Mouse (Mus musculus): ENCODE measurements around the gene Recql5.
A peak's percentile ranks its signal among the peaks of the same experiment; 100 is the strongest.

Recql5 gene

GRCm38 (mm10) chr11:115939690-115940329, 6.5 kb upstream of the Recql5 start:
- DNase-seq (ENCODE audit: low spot score) = peak; percentile 55

GRCm38 (mm10) chr11:115933747-115934110, 452 bp upstream of the Recql5 start:
- DNase-seq (ENCODE audit: low spot score) = no peak

GRCm38 (mm10) chr11:115931235-115931634, 2.0 kb downstream of the Recql5 start:
- no peak for DNase-seq (ENCODE audit: low spot score)

GRCm38 (mm10) chr11:115929818-115930217, 3.5 kb downstream of the Recql5 start:
- DNase-seq (ENCODE audit: low spot score) = no peak

GRCm38 (mm10) chr11:115929031-115929430, 4.2 kb downstream of the Recql5 start:
- DNase-seq (ENCODE audit: low spot score) = no peak

GRCm38 (mm10) chr11:115921986-115922385, 11.3 kb downstream of the Recql5 start:
- no peak for DNase-seq (ENCODE audit: low spot score)

DNA sequence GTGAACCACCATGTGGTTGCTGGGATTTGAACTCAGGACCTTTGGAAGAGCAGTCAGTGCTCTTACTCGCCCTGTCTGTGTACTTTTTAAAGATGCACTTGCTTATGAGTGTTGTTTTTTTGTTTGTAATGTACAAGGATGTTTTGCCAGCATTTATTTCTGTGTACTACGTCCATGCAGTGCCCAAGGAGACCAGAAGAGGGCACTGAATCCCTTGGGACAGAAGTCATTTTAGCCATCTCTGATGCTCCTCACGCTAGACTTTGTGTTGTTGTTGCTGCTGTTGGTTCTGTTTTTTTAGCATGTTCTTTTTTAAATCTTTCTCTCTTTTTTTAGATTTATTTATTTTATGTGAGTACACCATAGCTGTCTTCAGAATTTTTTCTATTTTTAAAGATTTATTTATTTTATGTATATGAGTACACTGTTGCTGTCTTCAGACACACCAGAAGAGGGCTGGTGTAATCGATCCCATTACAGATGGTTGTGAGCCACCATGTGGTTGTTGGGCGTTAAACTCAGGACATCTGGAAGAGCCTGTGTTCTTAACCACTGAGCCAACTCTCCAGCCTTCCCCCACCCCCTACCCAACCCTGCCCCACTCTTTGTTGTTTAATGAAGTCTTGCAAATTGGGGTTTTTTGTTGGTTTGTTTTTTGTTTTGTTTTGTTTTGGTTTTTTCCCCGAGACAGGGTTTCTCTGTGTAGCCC, 13.0 kb downstream of the Recql5 start:
- DNase-seq (ENCODE audit: low spot score) = peak; percentile 43

- DNase-seq (ENCODE audit: low spot score) = no peak
These were observed 14.2 kb downstream of the Recql5 start for GRCm38 (mm10) chr11:115919073-115919472.

DNA sequence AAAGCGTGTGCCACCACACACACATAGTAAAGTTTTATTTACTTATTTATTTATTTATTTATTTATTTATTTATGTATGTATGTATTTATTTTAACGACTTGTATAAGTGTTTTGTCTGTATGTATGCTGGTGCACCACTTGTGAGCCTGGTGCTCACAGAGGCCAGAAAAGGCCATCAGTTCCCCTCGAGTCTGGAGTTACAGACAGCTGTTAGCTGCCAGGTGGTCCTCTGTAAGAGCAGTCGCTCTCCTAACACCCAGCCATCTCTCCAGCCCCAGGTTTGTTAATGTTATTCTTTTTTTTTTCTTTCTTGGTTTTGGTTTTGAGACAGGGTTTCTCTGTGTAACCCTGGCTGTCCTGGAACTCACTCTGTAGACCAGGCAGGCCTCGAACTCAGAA, 14.6 kb downstream of the Recql5 start:
- DNase-seq (ENCODE audit: low spot score) = no peak

GRCm38 (mm10) chr11:115916579-115916978, 16.7 kb downstream of the Recql5 start:
- DNase-seq (ENCODE audit: low spot score) = no peak

- no peak for DNase-seq (ENCODE audit: low spot score)
These were observed 21.5 kb downstream of the Recql5 start, which contains the start of gene Smim6 for GRCm38 (mm10) chr11:115911632-115912376. TSS of gene Smim6 (plus strand) at chr11:115912017.

- no peak for DNase-seq (ENCODE audit: low spot score)
These were observed 22.1 kb downstream of the Recql5 start for GRCm38 (mm10) chr11:115911134-115911561.

DNA sequence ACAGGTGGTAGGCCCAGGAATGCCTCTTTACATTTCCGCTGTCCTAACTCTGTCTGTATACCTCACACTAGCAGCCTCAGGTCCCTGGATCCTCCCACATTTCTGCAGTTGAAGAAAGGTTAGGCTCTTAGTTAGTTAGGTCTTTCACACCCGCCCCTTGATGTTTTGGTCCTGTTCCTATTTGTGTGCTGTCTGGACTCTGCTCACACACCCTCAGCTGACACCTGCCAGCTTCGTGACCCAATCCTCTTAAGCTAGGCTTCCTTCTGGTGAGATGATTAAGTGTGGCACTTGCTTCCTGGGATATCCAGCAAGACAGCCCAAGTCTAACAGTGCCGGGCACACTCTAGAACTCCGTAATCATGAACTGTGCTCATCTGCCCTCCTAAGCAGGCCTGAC, 26.8 kb downstream of the Recql5 start:
- DNase-seq (ENCODE audit: low spot score) = no peak

- no peak for DNase-seq (ENCODE audit: low spot score)
These were observed 27.2 kb downstream of the Recql5 start for GRCm38 (mm10) chr11:115906116-115906515.

- peak; percentile 44 for DNase-seq (ENCODE audit: low spot score)
These were observed 28.1 kb downstream of the Recql5 start for GRCm38 (mm10) chr11:115904956-115905790.

- no peak for DNase-seq (ENCODE audit: low spot score)
These were observed 28.9 kb downstream of the Recql5 start for GRCm38 (mm10) chr11:115904231-115904955.

- no peak for DNase-seq (ENCODE audit: low spot score)
These were observed 29.7 kb downstream of the Recql5 start for GRCm38 (mm10) chr11:115903384-115904230.

- DNase-seq (ENCODE audit: low spot score) = peak; percentile 72
These were observed 30.4 kb downstream of the Recql5 start for GRCm38 (mm10) chr11:115902831-115903230.

DNA sequence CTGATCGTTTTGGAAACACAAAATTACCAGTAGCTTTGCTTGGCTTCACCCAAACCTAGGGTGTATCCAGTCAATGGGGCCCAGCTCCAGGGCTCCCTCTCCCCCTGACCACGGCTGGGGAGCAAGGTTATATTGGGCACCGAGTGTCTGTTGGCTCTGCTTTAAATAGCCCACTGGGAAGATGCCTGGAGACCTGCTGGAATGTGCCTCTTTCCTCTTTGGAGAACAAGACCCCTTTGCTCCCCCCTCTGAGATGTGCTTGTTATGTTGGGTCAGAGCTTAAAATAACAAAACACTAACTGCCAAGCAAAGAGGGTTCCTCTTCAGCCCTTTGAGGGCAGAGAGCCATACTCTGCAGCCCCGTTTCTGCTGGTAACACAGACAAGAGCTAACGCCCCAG, 31.1 kb downstream of the Recql5 start:
- no peak for DNase-seq (ENCODE audit: low spot score)
